Mouse (Mus musculus): Measurements from ENCODE around the gene Cabp7.

DNA sequence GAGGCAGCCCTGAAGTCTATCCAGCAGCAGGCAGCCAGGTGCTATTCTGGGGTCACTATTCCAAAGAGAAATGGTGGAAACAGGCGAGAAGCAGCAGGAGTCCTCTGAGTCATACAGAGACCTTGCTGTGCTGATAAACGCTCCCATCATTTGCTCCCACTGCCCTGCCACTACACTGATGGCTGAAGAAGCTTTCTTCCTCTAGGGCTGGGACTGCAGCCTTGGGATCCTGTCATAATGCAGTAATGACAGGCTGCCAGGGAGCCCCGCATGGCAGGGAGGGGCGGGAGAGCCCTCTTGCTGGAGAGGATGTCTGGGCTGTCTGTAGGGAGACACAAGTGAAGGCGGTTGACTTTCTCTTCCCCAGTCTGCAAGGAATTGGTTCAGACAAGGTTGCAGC, 17.9 kb upstream of the Cabp7 start:
- TF ChIP-seq CTCF (IDR thresholded peaks at IDR 0.05; ENCODE audit: low read depth, low read length) (no peak), POLR2A (IDR thresholded peaks at IDR 0.05; ENCODE audit: insufficient read depth, low read length) (no peak)

Data from ES-Bruce4 (cell line).